Mouse (Mus musculus): ENCODE measurements around the gene AL732309.1. TPM values are rescaled to one million over a fixed set of nuclear protein-coding genes. Genes with fewer than 3 reads are reported as not detected.

AL732309.1 gene
- total RNA-seq, 2 experiments from 2014 or later, result 3.8 to 3.9 TPM

DNA sequence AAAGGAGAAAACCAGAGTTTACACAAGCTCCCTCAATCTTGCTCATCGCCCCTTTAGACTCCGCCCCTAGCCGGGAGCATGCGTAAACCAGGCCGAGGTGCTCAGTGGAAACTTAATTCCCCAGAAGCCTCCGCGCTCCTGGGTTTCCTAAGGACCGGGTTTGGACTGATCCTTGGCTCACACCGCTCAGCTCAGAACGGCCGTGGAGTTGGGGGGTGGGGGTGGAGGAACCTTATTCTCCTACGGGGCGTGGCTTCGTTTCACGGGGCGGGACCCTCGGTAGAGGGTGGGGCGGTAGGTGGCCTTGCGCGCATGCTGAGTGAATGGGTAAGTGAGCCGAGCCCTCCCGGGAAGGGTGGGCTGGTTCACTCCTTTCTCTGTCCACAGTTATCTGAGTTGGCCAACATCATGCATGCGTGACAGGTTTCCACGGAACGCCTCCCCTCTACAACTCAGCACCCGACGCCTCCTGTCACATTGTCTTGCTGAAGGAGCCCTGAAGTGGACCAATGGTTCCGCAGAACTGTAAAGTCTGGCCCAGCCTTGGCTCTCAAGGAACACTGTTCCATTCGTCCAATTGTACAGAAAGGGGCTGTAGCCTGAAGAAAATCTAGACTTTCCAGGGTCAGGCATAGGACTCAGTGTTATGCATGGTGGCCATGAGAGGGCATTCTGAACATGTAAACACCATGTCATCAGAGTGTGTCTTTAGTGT, 5.8 kb downstream of the AL732309.1 start:
- DNase-seq (ENCODE audit: low spot score in 2 of 2), result peak; percentile 58 to 77

DNA sequence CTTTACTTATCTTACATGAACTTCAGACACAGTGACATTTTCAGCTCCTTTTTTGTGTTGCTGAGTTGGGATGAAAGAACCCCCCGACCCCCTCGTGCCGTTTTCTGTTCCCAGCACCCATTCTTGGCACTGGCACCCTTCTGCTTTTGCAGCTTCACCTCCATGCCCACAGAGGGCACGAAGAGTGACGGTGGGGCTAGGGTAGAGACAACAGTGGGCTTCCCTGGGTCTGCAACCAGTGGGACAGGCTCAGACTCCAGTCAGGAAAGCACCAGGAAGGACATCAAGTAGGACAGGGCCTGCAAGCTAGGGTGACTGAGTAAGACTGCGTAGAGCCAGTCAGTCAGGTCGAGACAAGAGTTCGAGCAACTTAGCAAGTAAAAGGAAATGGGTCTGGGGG, 6.4 kb downstream of the AL732309.1 start:
- no peak for DNase-seq (ENCODE audit: low spot score in 2 of 2)

DNA sequence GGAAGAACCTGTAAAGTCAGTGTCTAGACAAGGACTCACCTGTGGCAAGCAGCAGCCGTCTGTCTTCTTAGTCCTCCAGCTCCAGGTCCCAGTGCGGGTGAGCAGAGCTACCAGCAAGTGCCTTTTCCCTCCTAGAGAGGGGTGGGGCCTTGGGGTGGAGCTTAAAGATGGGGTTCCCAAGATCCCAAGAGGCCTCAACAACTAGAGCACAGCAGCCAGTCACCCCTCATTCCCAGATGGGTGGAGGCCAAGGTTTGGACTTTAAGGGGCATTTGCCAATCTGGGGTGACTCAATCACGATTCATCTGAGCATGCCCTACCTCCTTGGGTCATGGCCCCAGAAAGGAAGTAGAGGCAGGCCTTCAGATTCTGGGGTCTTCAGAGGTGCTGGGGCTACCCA, 6.9 kb downstream of the AL732309.1 start:
- no peak for DNase-seq (ENCODE audit: low spot score in 2 of 2)

DNA sequence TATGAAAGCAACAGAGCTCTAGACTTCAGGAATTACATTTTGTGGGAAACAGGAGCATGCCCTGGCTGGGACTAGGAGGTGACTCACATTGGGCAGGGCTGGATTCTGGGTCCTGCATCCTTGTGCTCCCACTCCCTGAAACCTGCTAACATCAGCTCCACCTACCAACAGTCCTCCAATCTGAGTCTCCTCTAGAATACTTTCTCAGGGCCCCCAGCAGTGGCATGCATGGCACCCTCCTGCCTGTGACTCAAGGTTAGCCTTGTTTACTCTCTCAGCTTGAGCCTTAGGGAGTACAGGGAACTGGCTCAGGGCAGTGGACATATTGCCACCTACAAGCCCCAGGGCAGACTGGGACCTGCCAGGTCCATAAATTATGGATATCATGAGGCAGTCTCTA, 8.6 kb downstream of the AL732309.1 start:
- DNase-seq (ENCODE audit: low spot score in 2 of 2), result no peak

DNA sequence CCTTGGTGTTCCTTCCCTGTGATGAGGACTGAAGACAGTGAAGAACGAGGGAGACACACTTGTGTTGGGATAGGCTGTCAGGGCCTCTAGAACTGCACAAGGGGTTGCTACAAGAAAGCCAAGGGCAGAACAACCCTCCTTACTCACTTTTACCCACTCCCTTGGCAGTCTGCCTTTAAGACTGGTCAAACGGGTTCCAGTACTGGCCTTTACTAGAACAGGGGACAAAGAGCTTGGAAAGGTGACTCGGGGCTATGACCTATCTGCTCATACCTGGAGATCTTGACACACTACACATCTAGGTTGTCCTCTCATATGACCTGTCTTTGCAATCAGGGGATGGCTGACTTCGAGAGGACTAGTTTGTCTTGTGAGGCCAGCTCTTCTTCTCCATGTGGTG, 9.1 kb downstream of the AL732309.1 start:
- DNase-seq (ENCODE audit: low spot score in 2 of 2), result no peak

DNA sequence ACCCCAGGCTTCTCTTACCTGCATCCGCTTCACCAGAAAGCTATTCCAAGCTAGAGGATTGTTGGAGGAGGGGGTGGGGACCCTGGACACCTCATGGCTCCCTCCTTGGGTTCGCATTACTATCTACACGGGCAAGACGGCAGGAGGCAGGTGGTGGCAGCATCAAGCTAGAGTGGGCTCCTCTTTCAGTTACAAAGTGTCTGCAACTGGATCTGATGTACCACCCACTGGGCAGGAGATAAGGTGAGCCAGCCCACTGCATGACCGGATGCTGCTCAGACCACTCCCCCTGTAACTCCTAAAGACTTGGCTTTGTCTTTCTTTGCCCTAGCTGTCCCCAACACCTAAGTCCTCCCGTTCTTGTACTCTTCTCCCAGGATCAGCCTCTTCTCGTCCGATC, 10.0 kb downstream of the AL732309.1 start, which contains the start of gene Rnf224:
Gene Rnf224 (minus strand): TSS at position 174 of the 400 bp plus-strand sequence.
- no peak for DNase-seq (ENCODE audit: low spot score in 2 of 2)

DNA sequence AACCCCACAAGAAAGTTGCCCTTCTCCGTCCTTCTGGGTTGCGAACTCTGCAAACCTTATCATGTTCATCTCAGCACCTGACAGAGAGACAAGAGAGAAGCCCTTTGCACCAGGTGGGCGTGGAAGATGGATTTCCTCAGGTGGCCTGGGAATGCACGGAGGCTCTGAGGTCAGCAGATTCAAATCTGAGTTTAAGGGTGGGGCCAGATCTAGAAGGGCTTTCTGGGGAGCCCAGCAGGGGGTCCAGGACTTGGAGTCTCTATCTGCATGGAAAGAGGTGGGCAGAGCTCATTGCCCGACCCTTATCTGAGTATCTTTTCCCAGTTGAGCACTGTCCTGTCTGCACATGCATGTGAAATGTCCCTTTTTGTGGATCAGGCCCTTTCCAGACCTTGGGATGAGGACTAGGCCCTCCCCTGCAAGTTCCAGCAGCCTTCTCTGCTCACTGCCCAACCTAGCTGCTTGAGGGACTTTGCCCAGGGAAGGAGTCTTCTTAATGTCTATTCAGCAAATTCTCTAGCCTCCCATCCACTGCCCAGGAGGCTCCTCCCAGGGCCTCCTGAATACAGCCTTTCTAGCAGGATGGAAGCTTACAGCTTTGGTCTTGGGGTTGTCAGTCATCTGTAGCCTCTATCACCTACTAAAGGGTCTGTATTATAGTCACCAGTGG, 12.0 kb downstream of the AL732309.1 start:
- DNase-seq (ENCODE audit: low spot score in 2 of 2), result no peak

DNA sequence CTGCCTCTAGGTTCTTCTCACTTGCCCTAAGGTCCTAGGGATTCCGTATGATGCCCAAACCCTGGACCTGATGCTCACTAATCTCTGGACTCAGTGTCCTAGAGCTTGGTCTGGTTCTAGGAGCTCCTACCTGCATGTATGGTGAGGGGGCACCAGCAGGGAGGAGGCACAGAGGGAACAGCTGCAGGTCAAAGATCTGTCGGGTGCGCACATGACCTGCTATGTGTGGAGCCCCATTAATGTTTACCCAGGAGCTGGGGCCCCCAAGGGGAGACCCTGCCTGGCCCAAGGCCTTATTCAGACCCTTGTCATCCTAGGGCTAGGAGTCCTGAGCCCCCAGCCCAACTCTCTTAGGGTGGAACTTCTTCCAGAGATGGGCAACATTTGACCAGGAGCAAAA, 12.6 kb downstream of the AL732309.1 start, which contains the start of gene Slc34a3:
Gene Slc34a3 (minus strand): TSS at position 315 of the 400 bp plus-strand sequence.
- no peak for DNase-seq (ENCODE audit: low spot score in 2 of 2)

DNA sequence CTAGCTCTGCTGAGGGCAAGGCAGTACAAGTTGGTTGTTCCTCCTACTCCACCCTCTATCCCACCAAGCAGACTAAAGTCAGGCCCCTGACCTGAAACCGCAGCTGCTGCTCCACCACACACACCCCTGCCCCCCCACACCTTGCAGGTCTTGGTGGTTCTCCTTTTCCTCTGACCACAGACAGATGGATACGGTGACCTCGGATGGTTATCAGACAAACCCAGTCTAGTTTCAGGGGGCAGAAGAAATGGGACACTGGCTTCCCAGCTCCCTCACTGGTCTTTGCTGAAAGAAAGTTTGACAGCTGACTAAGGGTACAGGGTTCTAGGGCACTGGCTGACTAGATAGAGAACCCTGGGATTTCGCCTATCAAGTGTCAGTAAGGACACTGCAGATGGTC, 13.2 kb downstream of the AL732309.1 start:
- no peak for DNase-seq (ENCODE audit: low spot score in 2 of 2)

DNA sequence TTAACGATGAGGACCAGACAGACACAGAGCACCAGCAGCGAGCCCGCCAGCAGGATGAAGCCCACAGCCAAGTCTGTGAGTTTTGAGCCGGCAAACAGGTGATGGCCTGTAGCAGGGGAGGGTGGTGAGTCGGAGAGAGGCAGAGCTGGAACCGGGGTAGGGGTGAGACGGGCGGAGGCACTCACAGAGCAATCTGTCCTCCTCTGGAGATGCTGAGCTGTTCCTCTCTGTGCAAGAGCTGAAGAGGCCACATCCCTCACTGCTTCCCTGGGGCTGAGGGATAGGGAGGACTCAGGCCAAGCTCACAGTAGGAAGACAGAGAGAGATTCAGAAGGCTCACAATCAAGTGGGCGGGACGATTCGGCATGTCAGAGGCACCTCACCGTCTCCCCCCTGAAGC, 15.6 kb downstream of the AL732309.1 start:
- DNase-seq (ENCODE audit: low spot score in 2 of 2), result no peak

DNA sequence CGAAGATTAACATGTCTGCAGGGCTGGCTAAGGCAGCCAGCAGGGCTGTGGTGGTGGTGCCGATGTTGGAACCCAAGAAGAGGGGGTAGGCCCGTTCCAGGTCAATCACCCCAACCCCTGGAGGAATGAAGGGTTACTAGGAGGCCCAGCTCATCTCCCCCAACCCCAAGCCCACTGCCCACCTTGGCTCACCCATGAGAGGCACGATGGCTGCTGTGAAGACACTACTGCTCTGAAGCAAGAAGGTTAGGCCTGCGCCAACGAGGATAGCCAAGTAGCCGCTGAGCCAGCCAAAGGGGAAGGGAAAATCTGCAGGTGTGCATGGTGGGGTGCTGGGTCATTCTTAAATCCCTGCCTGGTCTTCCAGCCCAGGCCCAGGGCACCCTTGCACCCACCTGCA, 16.1 kb downstream of the AL732309.1 start:
- DNase-seq (ENCODE audit: low spot score in 2 of 2), result no peak

DNA sequence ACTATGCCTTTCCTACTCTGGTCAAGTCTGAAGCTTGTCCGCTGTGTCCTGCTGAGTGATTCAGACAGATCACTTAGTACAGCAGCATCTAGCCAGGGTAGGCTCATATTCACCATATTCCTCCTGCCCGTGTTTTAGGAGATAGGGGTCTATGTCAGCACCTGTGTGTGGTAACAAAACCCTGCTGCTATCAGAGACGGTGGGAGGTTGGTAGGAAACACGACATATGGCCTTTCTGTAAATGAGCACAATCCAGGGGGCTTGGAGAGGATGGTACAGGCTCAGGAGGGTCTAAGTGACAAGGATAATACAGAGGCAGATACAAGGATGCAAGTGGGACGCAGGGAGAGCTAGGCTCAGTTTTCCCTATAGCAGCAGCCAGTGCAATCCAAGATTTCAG, 17.1 kb downstream of the AL732309.1 start:
- DNase-seq (ENCODE audit: low spot score in 2 of 2), result no peak

DNA sequence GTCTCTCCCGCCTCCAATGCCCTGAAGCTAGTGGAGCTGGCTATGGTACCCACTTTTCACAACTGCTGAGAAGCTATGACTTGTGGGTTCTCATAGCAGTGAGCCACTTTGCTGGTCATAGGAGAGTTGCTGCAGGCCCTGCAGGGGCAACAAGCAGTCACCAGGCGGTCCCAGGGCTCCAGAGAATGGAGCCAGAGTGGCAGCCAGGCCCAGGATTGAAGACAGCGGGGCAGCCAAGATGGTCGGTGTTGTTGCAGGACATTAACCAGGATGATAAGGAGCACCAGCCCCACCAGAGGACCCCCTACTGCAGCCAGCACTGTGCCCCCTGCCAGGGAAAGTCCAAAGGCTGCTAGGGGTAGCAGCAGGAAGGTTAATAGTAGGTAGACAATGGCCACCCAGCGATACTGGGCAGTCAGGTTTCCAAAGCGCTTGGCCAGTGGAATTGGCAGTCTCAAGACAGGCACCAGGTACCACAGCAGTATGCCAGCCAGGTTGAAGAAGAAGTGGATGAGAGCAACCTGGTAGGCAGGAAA, 17.6 kb downstream of the AL732309.1 start:
- no peak for DNase-seq (ENCODE audit: low spot score in 2 of 2)

DNA sequence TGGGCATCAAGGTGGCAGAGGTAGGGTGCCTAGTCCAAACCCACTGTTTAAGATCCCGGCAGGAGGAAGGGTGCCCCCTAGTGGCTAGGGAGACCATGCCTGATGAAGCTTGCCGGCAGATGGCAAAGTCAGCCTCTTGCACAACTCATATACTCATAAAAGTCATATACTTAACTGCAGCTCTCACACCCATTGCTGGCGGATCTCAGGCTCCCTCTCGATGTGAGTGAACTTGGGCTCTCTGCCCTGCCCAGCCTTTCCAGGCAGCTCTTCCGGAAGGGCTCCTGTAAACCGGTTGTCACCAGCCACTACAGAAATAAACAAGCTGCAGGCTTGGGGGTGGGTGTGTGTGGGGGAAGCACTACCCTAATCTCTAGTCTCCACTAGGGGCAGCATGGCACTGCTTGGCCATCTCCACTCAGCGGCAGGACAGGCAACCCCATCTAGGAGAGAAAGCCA, 18.2 kb downstream of the AL732309.1 start:
- DNase-seq (ENCODE audit: low spot score in 2 of 2), result peak; percentile 74 to 93

DNA sequence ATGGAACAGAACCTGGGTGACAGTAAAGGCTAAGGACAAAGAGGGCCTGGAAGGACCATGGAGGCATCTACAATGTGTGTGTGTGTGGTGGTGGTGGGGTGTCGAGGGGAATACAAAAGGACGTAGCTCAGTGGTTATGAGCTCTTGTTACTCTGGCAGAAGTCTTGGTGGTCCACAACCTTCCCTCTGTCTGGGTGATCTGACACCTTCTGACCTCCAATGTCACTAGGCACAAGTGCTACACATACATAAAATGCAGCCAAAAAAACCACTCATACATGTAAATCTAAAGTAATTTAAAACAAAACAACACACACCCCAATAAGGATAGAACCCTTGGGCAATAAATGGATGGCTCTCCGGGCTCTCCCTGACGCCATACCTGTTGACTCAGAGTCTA, 19.3 kb downstream of the AL732309.1 start:
- DNase-seq (ENCODE audit: low spot score in 2 of 2), result no peak

DNA sequence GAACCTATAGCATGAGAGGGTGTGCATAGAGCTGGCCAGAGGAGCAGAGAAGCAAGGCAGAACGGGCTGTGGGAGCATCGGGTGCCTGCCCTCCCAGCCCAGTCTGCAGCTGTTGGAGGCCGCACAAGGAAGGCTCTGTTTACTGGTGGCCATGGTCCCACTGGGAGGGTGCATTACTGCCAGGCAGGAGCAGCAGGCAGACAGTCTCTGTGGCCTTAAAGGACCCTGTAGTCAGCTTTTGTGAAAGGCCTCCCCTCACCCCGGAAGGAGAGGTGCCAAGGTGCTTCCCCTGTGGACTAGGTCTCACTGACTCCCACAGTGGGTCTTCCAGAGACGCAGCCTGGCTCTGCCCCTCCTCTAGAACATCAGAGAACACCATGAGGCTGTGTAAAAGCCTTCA, 19.8 kb downstream of the AL732309.1 start:
- DNase-seq (ENCODE audit: low spot score in 2 of 2), result peak in 1 of 2 experiments; percentile 54

DNA sequence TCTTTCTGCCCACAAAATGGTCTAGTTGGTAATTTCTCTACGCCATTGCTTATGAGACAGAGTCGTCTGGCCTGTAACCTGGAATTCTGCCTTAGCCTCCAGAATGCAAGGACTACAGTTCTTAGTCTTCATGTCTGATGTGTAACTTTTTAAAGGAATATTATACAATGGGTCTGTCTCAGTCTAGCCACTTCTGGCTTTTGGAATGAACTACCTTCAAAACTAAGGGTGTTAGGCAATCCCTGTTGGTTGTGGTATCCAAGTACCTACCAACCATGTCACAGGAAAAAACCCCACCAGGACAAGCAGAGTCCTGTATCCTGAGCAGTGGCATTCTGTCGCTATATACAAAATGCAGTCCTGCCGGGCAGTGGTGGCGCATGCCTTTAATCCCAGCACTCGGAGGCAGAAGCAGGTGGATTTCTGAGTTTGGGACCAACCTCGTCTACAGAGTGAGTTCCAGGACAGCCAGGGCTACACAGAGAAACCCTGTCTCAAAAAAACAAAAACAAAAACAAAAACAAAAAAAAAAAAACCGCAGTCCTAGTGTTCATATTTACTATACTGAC, 20.8 kb downstream of the AL732309.1 start:
- no peak for DNase-seq (ENCODE audit: low spot score in 2 of 2)

DNA sequence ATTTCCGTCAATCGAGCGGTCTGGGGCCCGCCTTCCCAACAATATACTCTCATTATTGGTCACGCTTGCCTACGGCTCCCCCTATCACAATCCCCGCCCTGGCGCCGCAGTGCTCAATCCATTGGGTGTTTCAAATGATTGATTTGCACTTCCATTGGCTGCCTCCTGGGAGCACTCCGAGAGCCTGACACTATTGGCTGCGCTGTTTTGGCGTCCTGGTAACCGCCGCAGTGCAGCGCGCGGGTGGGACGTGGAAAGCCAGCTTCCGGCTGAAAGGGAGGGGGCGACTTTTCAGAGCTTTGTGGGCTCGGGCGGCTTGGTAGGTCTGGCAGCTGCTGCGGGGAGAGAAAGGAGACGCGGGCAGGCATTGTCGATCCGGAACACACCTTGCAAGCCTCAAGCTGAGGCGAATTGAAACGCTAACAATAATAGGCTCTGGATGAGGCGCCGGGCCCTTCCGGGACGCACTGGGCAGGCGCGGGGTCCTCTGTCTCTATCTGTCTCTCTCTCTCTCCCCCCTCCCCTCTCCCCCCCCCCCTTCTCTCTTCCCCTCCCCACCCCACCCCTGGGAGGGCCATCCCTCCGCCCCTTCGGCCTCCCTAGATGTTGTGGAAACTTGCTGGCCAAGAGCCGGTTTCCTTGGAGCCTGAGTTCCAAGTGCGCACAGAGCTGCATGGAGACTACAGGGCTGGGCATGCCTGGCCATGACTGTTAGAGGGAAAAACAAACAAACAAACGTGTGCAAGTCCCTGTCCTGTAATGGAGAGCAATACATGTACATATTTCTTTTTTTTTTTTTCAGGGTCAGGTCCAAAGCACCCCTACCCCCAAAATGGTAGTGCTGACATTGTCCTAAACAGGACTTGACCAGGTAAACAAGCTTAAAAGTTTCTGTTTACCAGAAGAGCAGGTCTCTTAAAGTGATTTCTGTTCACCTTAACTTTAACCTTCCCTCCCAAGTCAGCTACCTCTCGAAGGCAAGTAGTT, 21.6 kb downstream of the AL732309.1 start:
- DNase-seq (ENCODE audit: low spot score in 2 of 2), result peak; percentile 100

DNA sequence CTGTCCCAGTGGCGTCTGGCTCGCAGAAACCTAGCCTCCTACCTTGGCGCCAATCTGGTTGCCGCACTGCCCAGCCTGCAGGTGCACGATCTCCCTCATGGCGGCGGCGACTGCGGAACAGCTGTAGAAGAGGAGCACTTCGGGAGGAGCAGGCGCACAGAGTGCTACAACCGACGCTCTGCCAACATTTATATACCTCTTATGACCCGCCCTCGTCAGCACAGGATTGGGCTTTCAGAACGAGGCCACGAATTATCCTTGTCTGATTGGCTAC, 22.2 kb downstream of the AL732309.1 start, which contains the start of gene Tubb4b:
Gene Tubb4b (minus strand): TSS at position 211 of the 274 bp plus-strand sequence.
- DNase-seq (ENCODE audit: low spot score in 2 of 2), result no peak

DNA sequence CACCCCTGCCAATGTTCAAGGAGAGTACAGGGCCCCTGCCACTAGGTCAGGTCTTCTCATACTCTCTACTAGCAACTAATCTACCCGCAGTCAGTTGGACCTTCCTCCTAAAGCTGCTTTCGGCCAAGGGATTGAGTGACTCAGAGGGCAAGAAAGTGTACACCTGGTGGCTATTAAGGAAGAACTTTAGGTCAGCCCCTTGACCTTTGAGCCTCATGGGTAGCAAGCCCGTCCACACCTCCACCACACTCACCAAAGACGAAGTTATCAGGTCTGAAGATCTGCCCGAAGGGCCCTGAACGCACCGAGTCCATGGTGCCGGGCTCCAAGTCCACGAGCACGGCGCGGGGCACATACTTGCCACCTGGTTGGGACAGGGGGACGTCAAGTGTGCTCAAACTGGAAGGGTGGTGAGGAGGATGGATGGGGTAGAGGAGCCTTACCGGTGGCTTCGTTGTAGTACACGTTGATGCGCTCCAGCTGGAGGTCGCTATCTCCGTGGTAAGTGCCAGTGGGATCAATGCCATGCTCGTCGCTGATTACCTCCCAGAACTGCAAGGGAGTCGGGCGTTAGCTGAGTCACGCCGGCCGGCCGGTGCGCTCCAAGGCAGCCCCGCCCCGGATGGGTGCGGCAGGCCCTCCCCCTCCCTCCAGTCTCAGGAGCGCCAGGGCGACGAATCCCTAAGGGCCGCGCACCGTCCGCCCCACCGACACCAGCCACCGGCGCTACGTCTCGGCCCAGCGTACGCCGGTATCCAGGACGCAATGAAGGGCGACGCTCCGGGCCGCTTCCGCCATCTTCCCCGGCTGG, 22.8 kb downstream of the AL732309.1 start:
- DNase-seq (ENCODE audit: low spot score in 2 of 2), result peak in 1 of 2 experiments; percentile 77
